Mouse (Mus musculus): Measurements from ENCODE around the gene Crx. TPM values are rescaled to one million over a fixed set of nuclear protein-coding genes. Genes with fewer than 3 reads are reported as not detected.

Gene Crx
- total and polyA plus RNA-seq, 2 experiments from 2014 or later, result not detected

- no peak overlapping the region for H3K4me3 ChIP-seq (ENCODE audit: low read depth, low read length)
- H3K36me3 ChIP-seq (replicated peaks; ENCODE audit: control insufficient read depth, insufficient read depth, low read length), result no peaks in the 10 kb centered on the region
- TF ChIP-seq EP300 (IDR thresholded peaks at IDR 0.05; ENCODE audit: low read depth), result no peak
- TF ChIP-seq CTCF (IDR thresholded peaks at IDR 0.05; ENCODE audit: low read depth), result no peak
- ATAC-seq (ENCODE audit: insufficient read depth, low read depth), result no peak
- H3K4me1 ChIP-seq (ENCODE audit: control insufficient read depth, insufficient read depth), result no peaks in the 10 kb centered on the region
- no peak overlapping the region for H3K4me2 ChIP-seq (ENCODE audit: low read depth, low read length)
- H3K9me3 ChIP-seq (replicated peaks; ENCODE audit: control insufficient read depth, low read length), result no peaks in the 10 kb centered on the region
- DNase-seq (ENCODE audit: low spot score), result no peak
- H3K9ac ChIP-seq (replicated peaks; ENCODE audit: low read depth, low read length), result no peak overlapping the region
- 66% methylated on average over 9 of the region's 9 CpGs for WGBS
- H3K27ac ChIP-seq (ENCODE audit: low read depth), result no peak overlapping the region
- H3K27me3 ChIP-seq (ENCODE audit: control insufficient read depth, insufficient read depth, low read length), result no peaks in the 10 kb centered on the region
Observed at GRCm38 (mm10) chr7:15901366-15902048, 21.7 kb upstream of the Crx start.

- TF ChIP-seq CTCF (IDR thresholded peaks at IDR 0.05; ENCODE audit: low read depth) (no peak), EP300 (IDR thresholded peaks at IDR 0.05; ENCODE audit: low read depth) (no peak)
- Histone ChIP-seq H3K9ac (replicated peaks; ENCODE audit: low read depth, low read length) (no peak overlapping the region), H3K4me2 (ENCODE audit: low read depth, low read length) (no peak overlapping the region), H3K27me3 (ENCODE audit: control insufficient read depth, insufficient read depth, low read length) (no peaks in the 10 kb centered on the region), H3K4me3 (ENCODE audit: low read depth, low read length) (no peak overlapping the region), H3K36me3 (replicated peaks; ENCODE audit: control insufficient read depth, insufficient read depth, low read length) (no peaks in the 10 kb centered on the region), H3K9me3 (replicated peaks; ENCODE audit: control insufficient read depth, low read length) (no peaks in the 10 kb centered on the region), H3K27ac (ENCODE audit: low read depth) (no peak overlapping the region), H3K4me1 (ENCODE audit: control insufficient read depth, insufficient read depth) (no peaks in the 10 kb centered on the region)
- no peak for ATAC-seq (ENCODE audit: insufficient read depth, low read depth)
- DNase-seq (ENCODE audit: low spot score), result no peak
- WGBS, result 43% methylated on average over 1 of the region's 1 CpGs
Observed at GRCm38 (mm10) chr7:15894251-15894650, 14.5 kb upstream of the Crx start.

GRCm38 (mm10) chr7:15884127-15884526 lies 4.4 kb upstream of the Crx start:
- Histone ChIP-seq H3K4me3 (ENCODE audit: low read depth, low read length) (no peak overlapping the region), H3K9ac (replicated peaks; ENCODE audit: low read depth, low read length) (no peak overlapping the region), H3K36me3 (replicated peaks; ENCODE audit: control insufficient read depth, insufficient read depth, low read length) (no peaks in the 10 kb centered on the region), H3K9me3 (replicated peaks; ENCODE audit: control insufficient read depth, low read length) (no peaks in the 10 kb centered on the region), H3K4me2 (ENCODE audit: low read depth, low read length) (no peak overlapping the region), H3K27ac (ENCODE audit: low read depth) (no peak overlapping the region), H3K4me1 (ENCODE audit: control insufficient read depth, insufficient read depth) (no peaks in the 10 kb centered on the region), H3K27me3 (ENCODE audit: control insufficient read depth, insufficient read depth, low read length) (no peaks in the 10 kb centered on the region)
- DNase-seq (ENCODE audit: low spot score) (no peak), ATAC-seq (ENCODE audit: insufficient read depth, low read depth) (no peak)
- TF ChIP-seq EP300 (IDR thresholded peaks at IDR 0.05; ENCODE audit: low read depth) (no peak), CTCF (IDR thresholded peaks at IDR 0.05; ENCODE audit: low read depth) (no peak)
- WGBS, result 77% methylated on average over 2 of the region's 2 CpGs

GRCm38 (mm10) chr7:15882317-15882716 lies 2.5 kb upstream of the Crx start, which contains the start of gene Crxos:
TSS of gene Crxos (plus strand) at chr7:15882617.
- 84% methylated on average over 2 of the region's 2 CpGs for WGBS

GRCm38 (mm10) chr7:15881831-15882230 lies 2.1 kb upstream of the Crx start:
- TF ChIP-seq CTCF (IDR thresholded peaks at IDR 0.05; ENCODE audit: low read depth) (no peak), EP300 (IDR thresholded peaks at IDR 0.05; ENCODE audit: low read depth) (no peak)
- WGBS, result 37% methylated on average over 3 of the region's 3 CpGs
- H3K27me3 ChIP-seq (ENCODE audit: control insufficient read depth, insufficient read depth, low read length), result no peaks in the 10 kb centered on the region

More at GRCm38 (mm10) chr7:15882317-15882716, 2.5 kb upstream of the Crx start, which contains the start of gene Crxos:
- ATAC-seq (ENCODE audit: insufficient read depth, low read depth), result no peak
- Histone ChIP-seq H3K27ac (ENCODE audit: low read depth) (no peak within 1 kb of the TSS), H3K27me3 (ENCODE audit: control insufficient read depth, insufficient read depth, low read length) (no peaks in the 10 kb centered on the region), H3K9me3 (replicated peaks; ENCODE audit: control insufficient read depth, low read length) (no peaks in the 10 kb centered on the region), H3K4me1 (ENCODE audit: control insufficient read depth, insufficient read depth) (no peaks in the 10 kb centered on the region), H3K36me3 (replicated peaks; ENCODE audit: control insufficient read depth, insufficient read depth, low read length) (no peaks in the 10 kb centered on the region), H3K4me3 (ENCODE audit: low read depth, low read length) (no peak within 1 kb of the TSS), H3K9ac (replicated peaks; ENCODE audit: low read depth, low read length) (no peak within 1 kb of the TSS), H3K4me2 (ENCODE audit: low read depth, low read length) (no peak within 1 kb of the TSS)
- DNase-seq (ENCODE audit: low spot score), result no peak
- TF ChIP-seq EP300 (IDR thresholded peaks at IDR 0.05; ENCODE audit: low read depth), result no peak
- TF ChIP-seq CTCF (IDR thresholded peaks at IDR 0.05; ENCODE audit: low read depth), result no peak

GRCm38 (mm10) chr7:15881388-15881787 lies 1.6 kb upstream of the Crx start:
- ATAC-seq (ENCODE audit: insufficient read depth, low read depth) (no peak), DNase-seq (ENCODE audit: low spot score) (no peak)
- Histone ChIP-seq H3K9ac (replicated peaks; ENCODE audit: low read depth, low read length) (no peak overlapping the region), H3K27me3 (ENCODE audit: control insufficient read depth, insufficient read depth, low read length) (no peaks in the 10 kb centered on the region), H3K27ac (ENCODE audit: low read depth) (no peak overlapping the region), H3K9me3 (replicated peaks; ENCODE audit: control insufficient read depth, low read length) (no peaks in the 10 kb centered on the region), H3K4me2 (ENCODE audit: low read depth, low read length) (no peak overlapping the region), H3K4me1 (ENCODE audit: control insufficient read depth, insufficient read depth) (no peaks in the 10 kb centered on the region), H3K36me3 (replicated peaks; ENCODE audit: control insufficient read depth, insufficient read depth, low read length) (no peaks in the 10 kb centered on the region), H3K4me3 (ENCODE audit: low read depth, low read length) (no peak overlapping the region)
- 11% methylated on average over 7 of the region's 7 CpGs for WGBS
- TF ChIP-seq CTCF (IDR thresholded peaks at IDR 0.05; ENCODE audit: low read depth), result no peak

More at GRCm38 (mm10) chr7:15881831-15882230, 2.1 kb upstream of the Crx start:
- DNase-seq (ENCODE audit: low spot score), result no peak
- Histone ChIP-seq H3K9me3 (replicated peaks; ENCODE audit: control insufficient read depth, low read length) (no peaks in the 10 kb centered on the region), H3K27ac (ENCODE audit: low read depth) (no peak overlapping the region), H3K4me2 (ENCODE audit: low read depth, low read length) (no peak overlapping the region), H3K9ac (replicated peaks; ENCODE audit: low read depth, low read length) (no peak overlapping the region), H3K4me1 (ENCODE audit: control insufficient read depth, insufficient read depth) (no peaks in the 10 kb centered on the region), H3K4me3 (ENCODE audit: low read depth, low read length) (no peak overlapping the region), H3K36me3 (replicated peaks; ENCODE audit: control insufficient read depth, insufficient read depth, low read length) (no peaks in the 10 kb centered on the region)
- no peak for ATAC-seq (ENCODE audit: insufficient read depth, low read depth)
